Mouse (Mus musculus) CD4-positive helper T cell, adult 2 months (primary cell): ENCODE results near the gene Vmn2r101.

Source experiments
- DNase-seq: peaks from one replicate; pipeline ENCODE4 v3.0.0-alpha.2; 2012; ENCODE audit warnings: low read depth, missing footprints, low spot score

The Vmn2r101 gene

GRCm38 (mm10) chr17:19576927-19577326 lies at the start of gene Vmn2r101:
TSS of gene Vmn2r101 (plus strand) at chr17:19577227.
- DNase-seq, result no peak

DNA sequence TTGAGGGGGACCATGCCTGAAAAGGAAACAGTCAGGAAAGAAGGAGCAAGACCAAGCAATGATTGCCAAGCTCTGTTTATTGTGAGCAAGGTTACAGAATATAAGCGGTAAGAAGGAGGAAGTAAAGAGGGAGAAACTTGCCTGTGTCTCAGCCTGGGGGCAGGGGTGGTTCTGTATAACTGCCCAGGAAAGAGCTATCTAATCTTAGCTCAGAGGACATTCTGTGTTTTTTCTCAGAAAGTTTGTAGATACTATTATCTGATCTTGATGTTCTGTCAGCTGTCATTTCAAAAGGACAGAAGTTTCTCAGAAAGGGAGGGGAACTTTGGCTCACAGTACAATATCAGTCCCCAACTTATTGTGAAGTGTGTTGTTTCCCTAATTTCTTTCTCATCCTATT lies 52.3 kb downstream of the Vmn2r101 start:
- DNase-seq, result no peak

DNA sequence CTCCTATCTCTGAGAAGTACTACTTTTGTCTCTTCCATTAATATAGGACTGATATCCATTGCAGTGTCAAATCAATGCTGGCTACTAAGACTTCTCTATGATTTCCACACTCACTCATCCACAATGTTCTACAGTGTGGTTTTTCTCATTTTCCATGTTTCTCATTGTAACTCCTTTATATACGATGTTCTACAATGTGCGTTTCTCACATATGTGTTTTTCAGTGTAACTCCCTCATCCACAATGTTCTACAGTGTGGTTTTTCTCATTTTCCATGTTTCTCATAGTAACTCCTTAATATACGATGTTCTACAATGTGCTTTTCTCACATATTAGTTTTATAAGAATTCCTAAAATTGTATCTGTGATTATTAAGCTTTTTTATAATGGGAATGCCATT lies 81.4 kb downstream of the Vmn2r101 start:
- DNase-seq, result no peak

DNA sequence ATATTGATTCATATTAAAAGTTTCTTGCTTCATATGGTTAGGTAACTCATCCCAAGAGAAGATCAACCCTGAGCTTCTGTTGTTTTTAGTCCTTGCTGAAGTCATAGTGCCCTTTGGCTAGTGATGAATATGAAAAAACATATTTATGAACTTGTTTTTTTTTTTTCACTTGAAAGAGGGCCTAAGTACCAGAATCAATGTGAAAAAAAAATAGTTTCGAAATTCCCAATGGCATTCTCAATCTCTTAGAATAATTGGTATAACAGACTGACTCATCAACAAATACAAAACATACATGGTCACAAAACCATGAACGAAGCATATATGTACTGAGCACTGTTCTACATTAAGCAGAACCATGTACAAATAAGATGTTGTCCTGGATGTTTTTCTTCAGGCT lies 83.0 kb downstream of the Vmn2r101 start, which contains the start of gene Vmn2r102:
TSS of gene Vmn2r102 (plus strand) at position 301 of the 400 bp plus-strand sequence.
- no peak for DNase-seq
